Comparison of ENCODE assay signal across 1 mouse cellular context in genomic region chr8:11497017-11497990, GRCm38 (mm10).
A peak's percentile ranks its signal among the peaks of the same experiment; 100 is the strongest.
TF ChIP-seq lines count a peak whose summit lies in the region.

Naxd (plus strand) TSS chr8:11497506.

TF ChIP-seq in CH12.LX, 34 proteins besides CTCF, POLR2A, EP300 and RAD21 (continued from another document):
- no peak for TF ChIP-seq RCOR1 (conservative IDR thresholded peaks at IDR 0.05; ENCODE audit: low read depth, low read length)
- TF ChIP-seq TCF12 (IDR thresholded peaks at IDR 0.05; ENCODE audit: low read depth, low read length), result peak; percentile 82
- TF ChIP-seq PAX5 (IDR thresholded peaks at IDR 0.05; ENCODE audit: low read length), result no peak
- no peak for TF ChIP-seq BHLHE40 (IDR thresholded peaks at IDR 0.05; ENCODE audit: low read depth, low read length)
- no peak for TF ChIP-seq JUN (IDR thresholded peaks at IDR 0.05; ENCODE audit: insufficient read depth, low read depth, low read length)
- TF ChIP-seq ETS1 (conservative IDR thresholded peaks at IDR 0.05; ENCODE audit: low read depth, low read length), result no peak
- TF ChIP-seq IRF4 (IDR thresholded peaks at IDR 0.05; ENCODE audit: low read depth, low read length), result peak; percentile 33; the same call in 1 of the 2 replicates
- no peak; the same call in 1 of the 2 replicates for TF ChIP-seq GABPA (IDR thresholded peaks at IDR 0.05; ENCODE audit: insufficient replicate concordance, low read depth, low read length)
- no peak for TF ChIP-seq USF1 (IDR thresholded peaks at IDR 0.05; ENCODE audit: low read depth, low read length)
- TF ChIP-seq CHD1 (IDR thresholded peaks at IDR 0.05; ENCODE audit: low read depth, low read length), result no peak
- TF ChIP-seq ELF1 (IDR thresholded peaks at IDR 0.05; ENCODE audit: low read depth, low read length), result peak; percentile 99
- peak; percentile 18; the same call in 1 of the 2 replicates for TF ChIP-seq MAX (IDR thresholded peaks at IDR 0.05; ENCODE audit: low read length)
- peak; percentile 73 for TF ChIP-seq NRF1 (IDR thresholded peaks at IDR 0.05; ENCODE audit: low read depth, low read length)
- peak; percentile 53; the same call in 1 of the 2 replicates for TF ChIP-seq ZMIZ1 (IDR thresholded peaks at IDR 0.05; ENCODE audit: low read depth, low read length)
- TF ChIP-seq MYC (IDR thresholded peaks at IDR 0.05; ENCODE audit: low read depth, low read length), result peak; percentile 18; the same call in 1 of the 2 replicates
- peak; percentile 69; the same call in 1 of the 2 replicates for TF ChIP-seq CHD2 (IDR thresholded peaks at IDR 0.05; ENCODE audit: low read length)
- TF ChIP-seq JUND (conservative IDR thresholded peaks at IDR 0.05; ENCODE audit: low read depth, low read length), result no peak
- no peak for TF ChIP-seq MAZ (IDR thresholded peaks at IDR 0.05; ENCODE audit: low read depth, low read length)
